Mouse (Mus musculus) fat pad, adult 2 months (tissue): ENCODE measurements around the gene Ptpn1.

ENCODE experiments used
- DNase-seq: peaks from one replicate; pipeline ENCODE4 v3.0.0-alpha.2; 2011; ENCODE audit warnings: low read depth, low spot score; ENCODE audit errors: extremely low read depth

Gene Ptpn1

GRCm38 (mm10) chr2:167968504-167968903 lies 36.6 kb downstream of the Ptpn1 start:
- no peak for DNase-seq

DNA sequence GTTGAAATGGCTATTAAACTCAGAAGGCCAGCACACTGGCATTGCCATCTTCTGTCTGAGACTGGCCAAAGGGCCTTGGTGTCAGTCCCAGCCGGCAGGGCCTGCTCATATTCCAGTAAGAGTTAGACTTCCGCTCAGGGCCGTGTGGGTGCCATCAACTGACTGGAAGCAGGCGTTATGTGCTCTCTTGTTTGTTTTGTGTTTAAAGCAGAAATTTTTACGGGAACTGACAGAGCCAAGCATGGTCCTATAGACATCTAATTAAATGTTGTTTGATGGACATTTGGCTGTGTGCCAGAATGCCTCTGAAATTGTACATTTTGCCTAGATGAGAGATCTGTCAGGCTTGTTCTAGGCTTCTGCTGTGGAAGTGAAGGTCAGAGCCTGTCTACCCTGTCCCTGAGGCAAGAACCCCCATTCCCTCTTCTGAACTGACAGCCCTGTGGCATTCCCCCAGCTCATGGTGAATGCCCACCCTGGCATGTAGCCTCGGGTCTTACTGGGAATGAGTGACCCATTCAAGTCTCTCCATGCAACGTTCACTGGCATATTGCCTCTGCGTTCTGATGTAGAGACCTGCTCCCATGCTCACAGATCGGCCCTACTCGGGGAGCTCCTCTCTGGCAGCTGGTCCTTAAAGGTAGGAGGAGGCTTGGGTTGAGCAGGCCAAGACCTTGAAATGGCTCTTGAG lies 38.1 kb downstream of the Ptpn1 start:
- DNase-seq, result no peak

GRCm38 (mm10) chr2:167972146-167972545 lies 40.3 kb downstream of the Ptpn1 start:
- no peak for DNase-seq

- no peak for DNase-seq
These were observed 41.0 kb downstream of the Ptpn1 start for GRCm38 (mm10) chr2:167972809-167973208.

GRCm38 (mm10) chr2:167975746-167976145 lies 43.9 kb downstream of the Ptpn1 start:
- DNase-seq, result no peak

DNA sequence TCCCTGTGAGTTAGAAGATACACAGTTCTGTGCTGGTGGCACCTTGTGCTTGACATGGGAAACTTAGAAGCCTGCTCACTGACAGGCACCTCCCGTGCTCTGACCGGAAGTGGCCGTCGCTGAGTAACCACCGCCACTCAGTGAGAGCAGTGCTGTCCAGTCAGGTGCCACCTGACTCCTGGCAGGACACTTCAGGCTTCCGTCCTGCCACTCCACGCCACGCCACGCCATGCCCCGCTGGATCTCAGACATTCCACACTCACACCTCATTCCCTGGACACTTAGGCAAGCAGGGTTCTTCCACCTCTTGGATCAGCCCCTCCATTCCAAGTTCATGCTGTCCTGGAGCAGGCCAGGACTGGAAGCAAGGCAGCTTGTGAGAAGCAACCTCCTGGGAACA lies 46.4 kb downstream of the Ptpn1 start:
- no peak for DNase-seq

GRCm38 (mm10) chr2:167980391-167980790 lies 48.5 kb downstream of the Ptpn1 start:
- DNase-seq, result no peak

DNA sequence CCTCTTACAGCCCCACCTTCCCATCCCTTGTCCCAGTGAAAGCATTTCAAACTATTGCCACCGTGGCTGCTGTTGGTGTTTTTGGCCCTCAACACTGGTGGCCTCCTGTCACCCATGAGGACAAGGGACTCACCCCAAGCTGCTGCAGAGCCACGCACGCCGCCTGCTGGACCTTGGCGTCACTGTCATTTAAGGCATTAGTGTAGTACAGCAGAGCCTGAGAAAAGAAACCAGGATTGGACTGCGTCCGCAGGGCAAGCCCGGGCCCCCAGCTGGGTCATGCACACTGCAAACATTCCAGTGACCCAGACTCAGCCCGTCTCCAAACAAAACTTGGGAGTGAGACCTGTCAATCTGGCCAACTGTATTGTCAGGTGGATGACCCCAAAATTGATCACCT lies 50.8 kb downstream of the Ptpn1 start:
- no peak for DNase-seq

DNA sequence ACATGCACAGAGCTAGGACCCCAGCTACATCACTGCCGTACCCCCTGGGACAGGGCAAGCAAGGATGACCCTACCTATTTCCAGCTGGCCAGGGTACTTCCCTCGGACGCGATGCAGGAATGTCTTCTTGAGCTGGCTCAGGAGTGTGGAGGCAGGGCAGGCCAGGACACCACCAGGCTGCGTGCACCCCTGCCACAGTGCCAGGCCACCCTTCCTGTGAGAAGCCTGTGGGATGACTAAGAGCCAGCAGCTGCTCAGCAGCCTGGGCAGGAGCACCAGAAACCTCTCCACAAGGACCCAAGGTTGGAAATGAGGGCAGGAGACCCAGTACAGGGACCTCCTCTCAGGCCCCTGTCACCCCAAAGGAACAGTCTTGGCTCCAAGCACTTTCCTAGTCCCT lies 52.5 kb downstream of the Ptpn1 start:
- no peak for DNase-seq

DNA sequence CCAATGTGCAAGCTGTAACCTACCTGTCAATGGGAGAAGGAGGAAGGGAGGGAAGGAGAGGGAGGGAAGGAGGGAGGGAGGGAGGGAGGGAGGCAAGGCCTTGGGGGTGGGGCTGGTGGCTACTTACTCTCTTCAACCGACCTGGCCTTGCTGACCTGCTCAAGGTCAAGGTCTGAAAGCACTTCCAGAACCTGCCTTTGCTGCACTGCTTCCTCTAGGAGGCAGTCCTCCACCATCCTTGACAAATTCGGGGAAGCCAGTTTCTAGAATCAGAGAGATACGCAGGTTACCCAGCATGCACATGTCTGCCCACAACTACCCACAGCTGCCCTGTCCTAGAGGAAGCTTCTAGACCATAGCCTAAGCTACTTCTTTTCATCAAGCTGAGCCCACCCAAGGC lies 53.1 kb downstream of the Ptpn1 start:
- DNase-seq, result no peak

- DNase-seq, result no peak
These were observed 54.9 kb downstream of the Ptpn1 start for GRCm38 (mm10) chr2:167986762-167987161.

- peak; percentile 36 for DNase-seq
These were observed 55.8 kb downstream of the Ptpn1 start for GRCm38 (mm10) chr2:167987640-167988039.

- DNase-seq, result no peak
These were observed 57.5 kb downstream of the Ptpn1 start for GRCm38 (mm10) chr2:167989310-167989709.

DNA sequence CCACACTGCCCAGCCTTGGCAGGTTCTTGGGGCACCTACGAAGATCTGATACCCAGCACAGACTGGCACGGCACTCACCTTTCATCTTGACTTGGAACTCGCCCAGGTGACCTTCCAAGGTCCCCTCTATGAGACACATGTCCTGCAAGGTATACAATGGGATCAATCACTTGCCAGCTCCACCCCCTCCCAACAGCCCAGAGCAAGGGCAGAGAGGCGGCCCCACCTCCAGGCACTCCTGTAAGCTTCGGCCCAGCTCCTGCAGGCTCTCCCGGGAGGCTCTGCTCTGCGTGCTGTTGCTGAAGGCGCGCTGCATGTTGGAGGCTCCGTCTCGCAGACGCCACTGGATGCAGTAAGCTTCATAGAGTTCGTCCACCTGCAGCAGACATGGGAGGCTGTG lies 61.4 kb downstream of the Ptpn1 start:
- DNase-seq, result no peak

- DNase-seq, result no peak
These were observed 64.2 kb downstream of the Ptpn1 start for GRCm38 (mm10) chr2:167995870-167996635.

DNA sequence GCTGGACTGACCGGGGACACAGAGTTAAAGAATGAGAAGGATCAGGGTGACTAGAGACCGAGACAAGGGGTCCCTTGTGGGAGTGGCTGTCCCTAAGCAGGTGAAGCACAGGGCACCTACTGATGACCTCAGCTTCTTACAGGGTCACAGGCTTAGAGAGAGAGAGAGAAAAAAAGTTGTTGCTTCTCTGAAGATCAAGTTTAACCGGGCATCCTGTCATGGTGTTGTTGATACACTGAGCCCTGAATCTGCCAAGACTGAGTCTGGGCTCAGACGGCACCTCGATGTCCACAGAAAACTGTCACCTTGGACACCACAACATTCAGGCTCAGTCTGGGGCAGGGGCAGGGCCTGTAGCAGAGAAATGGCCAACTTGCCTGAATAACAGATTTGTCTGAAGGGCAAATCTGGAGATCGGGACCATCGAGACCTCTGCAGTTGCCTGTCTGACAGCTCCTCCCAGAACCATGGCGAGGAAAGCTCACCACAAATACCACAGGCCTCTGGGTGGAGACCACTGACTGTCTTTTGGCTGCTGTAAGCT lies 64.9 kb downstream of the Ptpn1 start:
- no peak for DNase-seq

DNA sequence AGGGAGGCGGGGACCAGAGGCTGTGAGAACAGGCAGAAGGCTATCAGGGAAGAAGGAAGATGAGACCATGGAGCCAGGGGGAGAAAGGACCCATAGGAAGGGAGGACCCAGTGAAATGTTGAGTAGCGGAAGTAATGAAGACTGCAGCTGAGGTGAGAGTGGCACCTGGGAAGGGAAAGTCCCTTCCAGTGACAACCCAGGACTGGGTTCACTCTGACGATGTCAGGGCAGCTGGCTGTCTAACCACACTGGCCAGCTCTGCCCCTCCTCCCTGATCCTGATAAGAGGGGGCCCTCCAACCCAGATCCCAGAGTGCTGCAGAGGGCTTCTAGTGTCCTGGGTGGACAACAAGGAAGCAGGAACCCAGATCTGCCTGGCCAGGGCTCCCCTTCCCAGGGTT lies 65.7 kb downstream of the Ptpn1 start:
- no peak for DNase-seq

DNA sequence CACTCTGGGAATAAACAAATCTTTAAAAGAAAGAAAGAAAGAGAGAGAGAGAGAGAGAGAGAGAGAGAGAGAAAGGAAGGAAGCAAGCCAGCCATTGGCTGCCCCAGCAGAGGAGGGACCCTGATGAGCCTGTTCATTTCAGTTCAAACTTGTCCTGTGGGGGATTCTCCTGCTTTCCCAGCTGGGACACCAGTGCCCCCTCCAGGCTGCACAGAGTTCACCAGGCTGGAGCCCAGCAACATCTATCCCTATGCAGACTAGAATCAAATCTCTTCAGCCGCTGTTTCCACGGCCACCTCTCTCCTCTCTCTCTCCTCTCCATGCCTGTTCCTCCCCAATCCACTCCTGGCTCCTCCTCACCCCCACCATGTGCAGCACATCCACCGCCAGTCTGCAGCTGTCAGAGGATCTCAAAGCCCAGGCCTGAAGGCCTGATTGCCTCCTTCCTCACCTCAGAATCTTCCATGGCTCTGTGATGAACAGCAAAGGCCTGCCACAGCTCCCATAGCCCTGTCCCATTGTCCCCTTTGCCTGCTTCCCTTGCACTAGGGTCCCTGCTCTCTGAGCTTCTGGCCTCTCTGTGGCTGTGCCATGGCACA lies 67.4 kb downstream of the Ptpn1 start:
- no peak for DNase-seq

- no peak for DNase-seq
These were observed 70.3 kb downstream of the Ptpn1 start for GRCm38 (mm10) chr2:168002188-168002587.

DNA sequence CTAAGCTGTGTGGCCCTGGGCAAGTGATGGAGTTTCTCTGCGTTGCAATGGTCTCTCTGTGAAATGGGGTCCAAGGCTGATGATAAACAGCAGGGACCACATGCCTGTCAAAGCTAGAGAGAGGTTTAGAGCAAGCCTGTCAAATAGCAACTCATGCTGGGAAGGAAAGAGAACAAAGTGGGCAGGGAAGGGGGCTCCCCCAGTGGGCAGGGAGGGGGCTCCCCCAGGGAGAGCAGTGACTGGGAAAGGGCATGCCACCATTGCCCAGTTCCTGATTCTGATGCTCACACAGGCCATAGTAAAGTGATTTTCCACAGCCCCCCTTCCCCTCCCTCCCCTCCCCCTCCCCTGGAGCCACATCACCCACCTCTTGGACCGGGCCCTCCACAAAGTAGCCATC lies 71.0 kb downstream of the Ptpn1 start:
- DNase-seq, result no peak

- DNase-seq, result no peak
These were observed 71.6 kb downstream of the Ptpn1 start for GRCm38 (mm10) chr2:168003431-168003830.

DNA sequence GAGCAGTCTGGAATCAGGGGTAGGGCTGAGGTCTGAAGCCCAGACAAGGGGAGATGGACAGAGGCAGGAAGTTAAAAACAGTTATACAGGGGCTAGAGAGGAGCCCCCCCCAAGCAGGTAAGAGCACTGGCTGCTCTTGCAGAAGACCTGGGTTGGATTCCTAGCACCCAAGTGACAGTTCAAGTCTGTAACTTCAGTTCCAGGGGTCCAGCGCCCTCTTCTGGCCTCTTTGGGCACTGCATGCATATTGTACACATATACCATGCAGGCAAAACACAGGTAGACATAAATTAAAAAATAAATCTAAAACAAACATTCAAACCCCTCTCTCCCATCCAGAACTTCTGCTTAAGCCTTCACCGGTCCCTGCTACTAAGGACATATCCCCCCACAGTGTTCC lies 72.5 kb downstream of the Ptpn1 start:
- no peak for DNase-seq
